Mouse (Mus musculus): ENCODE results near the gene Dync2h1. TPM values are rescaled to one million over a fixed set of nuclear protein-coding genes. Genes with fewer than 3 reads are reported as not detected.
A peak's percentile ranks its signal among the peaks of the same experiment; 100 is the strongest.
"Not testable (repeated sequence)": the region's sequence is repeated elsewhere in the genome, so short reads cannot be mapped to it uniquely, and the experiment has no call there.

The Dync2h1 gene
- 1 to 10 TPM; 6.1 to 9.3 (median 7.8) TPM for polyA plus RNA-seq (2017; shearing (Covaris generic))

DNA sequence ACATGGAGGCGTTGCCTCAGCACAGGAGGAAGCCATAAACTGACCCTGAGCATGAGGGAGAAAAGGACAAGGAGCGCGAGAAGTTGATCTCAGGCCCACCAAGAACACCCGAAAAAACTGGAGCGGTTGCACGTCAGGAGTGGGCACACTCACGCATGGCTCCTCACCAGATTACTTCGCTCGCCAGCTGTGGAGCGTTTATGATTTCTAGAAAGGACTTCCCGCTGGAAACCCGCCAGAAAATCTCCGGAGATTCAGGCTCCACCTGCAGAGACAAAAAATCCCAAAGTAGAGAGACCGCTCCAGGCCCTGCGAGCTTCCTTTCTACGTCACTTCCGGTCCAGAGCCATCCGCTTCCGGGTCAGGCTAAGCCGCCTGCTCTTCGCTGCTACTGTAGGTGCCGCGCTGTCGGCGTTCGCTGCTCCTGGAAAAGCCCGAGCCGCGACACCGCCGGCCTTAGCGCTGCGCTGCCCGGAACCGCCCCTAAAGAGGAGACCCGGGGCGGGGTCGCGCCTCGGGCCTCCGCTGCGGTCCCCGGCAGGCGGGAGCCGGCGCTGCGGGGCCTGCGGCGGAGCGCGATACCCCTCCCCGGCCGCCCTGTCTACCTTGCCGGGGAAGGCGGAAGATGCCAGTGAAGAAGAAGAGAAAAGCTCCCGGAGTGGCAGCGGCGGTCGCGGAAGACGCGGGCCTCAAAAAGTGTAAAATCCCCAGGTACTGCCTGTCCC lies at the start of gene Dync2h1, which contains the start of gene Dcun1d5:
Gene Dync2h1, minus strand, starts transcription at position 275 of the 725 bp plus-strand sequence.
Gene Dcun1d5, plus strand, starts transcription at position 349 of the 725 bp plus-strand sequence.
- peak; percentile 96 for ATAC-seq

DNA sequence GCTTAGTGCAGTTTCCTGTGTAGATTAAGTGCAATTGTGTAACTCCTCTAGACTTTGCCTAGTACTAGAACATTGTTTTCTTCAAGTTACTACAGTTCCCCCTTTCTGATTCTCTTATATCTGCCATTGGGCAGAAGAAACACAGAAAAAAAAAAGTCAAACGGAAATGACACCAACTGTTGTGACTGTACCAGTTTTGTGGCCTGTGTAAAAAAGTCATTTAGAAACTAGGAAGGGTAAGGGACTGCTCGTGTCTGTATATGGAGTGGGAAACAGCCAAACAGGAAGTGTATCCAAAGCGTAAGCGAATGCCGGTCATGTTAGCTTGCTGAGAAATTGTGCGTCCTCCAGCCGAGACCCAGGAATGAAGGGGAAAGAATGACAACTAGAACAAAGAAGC lies 37.2 kb upstream of the Dync2h1 start:
- peak; percentile 94 for ATAC-seq

DNA sequence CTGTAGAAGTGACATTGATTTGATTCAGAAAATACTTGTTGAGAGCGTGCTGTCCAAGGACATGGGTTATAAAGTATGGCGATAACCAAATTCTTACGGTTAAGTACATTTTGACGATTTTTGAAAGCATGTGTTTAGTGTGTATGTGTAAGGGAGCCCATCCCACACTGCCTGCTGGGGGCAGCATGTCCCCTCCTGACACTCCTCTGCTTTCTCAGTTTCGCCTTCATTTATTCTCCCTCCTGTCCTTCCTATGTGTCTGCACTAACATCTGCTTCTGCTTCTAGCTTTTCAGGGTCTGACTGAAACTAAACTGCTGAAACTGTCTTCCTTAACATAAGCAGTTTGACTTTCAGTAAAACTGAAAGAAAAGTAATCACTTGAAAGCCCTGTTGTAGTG lies 36.8 kb upstream of the Dync2h1 start:
- peak; percentile 24 for ATAC-seq

DNA sequence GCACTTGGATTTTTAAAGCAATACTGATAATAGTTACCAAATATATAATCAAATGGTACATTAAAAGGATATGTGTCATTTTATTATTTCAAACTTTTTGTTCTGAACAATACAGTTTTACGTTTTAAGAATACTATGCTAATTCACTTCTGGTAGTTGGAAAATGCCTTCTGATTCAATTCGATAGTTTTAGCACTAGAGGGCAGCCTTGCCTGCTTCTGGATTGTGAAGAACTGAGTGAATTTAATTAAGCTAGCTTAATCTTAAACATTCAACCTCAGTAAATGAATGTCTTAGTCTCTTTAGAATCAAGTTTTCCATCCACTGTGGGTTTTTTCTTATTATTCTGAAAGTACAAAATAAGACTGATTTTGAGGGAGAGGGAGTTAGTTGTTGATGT lies 32.0 kb upstream of the Dync2h1 start:
- ATAC-seq = peak; percentile 77

DNA sequence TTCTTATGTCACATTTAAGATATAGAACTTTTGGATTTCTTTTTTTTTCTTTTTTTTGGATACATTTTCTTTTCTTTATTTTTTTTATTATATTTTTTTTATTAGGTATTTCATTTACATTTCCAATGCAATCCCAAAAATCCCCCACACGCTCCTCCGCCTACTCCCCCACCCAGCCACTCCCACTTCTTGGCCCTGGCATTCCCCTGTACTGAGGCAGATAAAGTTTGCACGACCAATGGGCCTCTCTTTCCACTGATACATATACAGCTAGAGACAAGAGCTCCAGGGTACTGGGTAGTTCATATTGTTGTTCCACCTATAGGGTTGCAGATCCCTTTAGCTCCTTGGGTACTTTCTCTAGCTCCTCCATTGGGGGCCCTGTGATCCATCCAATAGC lies 6.4 kb upstream of the Dync2h1 start:
- not testable (repeated sequence) for ATAC-seq

DNA sequence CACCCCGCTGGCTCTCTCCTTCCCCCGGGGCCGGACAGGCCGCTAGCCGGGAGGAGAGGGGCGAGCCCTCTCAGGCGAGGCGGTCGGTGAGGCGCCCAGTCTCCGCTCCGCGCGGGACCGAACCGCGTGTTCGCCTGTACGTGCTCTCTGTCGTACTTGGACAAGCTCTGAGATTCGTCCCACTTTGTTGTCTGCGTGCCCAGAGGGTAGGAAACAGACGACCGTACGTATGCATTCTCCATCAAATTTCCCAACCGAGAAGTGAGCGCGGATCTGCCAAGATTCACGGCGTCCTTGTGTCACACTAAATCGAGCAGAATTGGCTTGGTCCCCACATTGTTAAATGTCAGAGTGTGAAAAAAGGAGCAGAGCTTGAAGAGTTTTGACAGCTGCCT lies 648 bp upstream of the Dync2h1 start:
- peak; percentile 36 for ATAC-seq

DNA sequence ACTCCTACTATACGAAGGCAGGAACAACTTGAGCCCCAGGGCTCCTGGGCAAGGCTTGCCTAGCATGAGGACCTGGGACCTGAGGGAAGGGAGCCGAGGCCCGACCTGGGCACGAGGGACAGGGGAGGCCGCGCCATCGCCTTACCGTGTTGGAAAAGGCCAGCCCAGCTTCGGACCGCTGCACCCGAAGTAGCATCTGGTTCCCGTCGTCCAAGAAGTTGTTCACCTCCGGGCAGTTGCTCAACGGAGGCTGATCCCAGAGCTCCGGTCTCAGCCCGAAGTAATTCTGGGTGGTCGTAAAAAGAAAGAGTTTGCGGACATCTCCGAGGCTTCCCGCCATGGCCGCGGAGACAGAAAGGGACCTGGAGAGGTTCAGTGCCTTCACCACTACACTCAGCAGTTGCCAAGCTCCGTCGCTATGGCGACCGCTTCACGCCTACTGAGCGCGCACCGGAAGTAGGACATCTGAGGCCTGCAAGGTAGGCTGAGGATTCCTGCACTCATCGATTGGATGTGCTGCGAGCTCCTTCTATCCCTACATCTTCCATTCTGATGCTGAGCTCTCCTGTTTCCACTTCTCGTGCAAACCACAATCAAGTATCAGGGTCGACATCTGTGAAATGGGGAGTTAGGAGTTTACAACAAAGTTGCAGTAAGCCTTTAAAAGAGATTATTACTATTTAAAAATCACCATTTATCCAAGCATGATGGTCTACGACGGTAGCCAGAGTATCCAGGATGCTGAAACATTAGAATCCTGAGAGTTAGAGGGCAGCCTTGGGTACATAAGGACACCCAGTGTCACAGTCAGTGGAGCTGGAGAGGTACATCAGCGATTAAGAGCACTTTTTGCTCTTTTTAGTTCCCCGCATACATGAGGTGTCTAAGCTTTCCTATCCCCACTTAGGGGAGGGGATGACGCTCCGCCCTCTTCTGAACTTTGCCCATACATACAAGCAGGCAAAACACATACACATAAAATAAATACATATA lies 7.3 kb downstream of the Dync2h1 start:
- ATAC-seq = peak; percentile 100

DNA sequence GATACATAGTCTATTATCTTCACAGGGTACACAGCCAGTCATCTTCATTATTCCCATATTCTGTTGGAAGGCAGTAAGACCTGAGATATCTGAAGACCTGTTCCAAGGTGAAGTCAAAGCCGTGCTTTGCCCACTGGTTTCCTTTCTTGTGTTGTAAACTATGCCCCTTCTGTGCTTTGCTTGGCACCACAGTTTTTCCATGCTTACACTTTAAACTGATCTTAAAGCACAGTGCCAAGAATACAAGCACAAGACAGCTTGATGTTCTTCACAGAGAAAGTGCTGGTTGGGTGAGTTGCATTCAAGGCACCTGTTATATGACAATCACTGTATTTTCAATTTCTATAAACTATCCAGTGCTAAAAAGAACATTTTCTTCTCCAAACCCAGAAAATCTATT lies 10.5 kb downstream of the Dync2h1 start:
- ATAC-seq = no peak

DNA sequence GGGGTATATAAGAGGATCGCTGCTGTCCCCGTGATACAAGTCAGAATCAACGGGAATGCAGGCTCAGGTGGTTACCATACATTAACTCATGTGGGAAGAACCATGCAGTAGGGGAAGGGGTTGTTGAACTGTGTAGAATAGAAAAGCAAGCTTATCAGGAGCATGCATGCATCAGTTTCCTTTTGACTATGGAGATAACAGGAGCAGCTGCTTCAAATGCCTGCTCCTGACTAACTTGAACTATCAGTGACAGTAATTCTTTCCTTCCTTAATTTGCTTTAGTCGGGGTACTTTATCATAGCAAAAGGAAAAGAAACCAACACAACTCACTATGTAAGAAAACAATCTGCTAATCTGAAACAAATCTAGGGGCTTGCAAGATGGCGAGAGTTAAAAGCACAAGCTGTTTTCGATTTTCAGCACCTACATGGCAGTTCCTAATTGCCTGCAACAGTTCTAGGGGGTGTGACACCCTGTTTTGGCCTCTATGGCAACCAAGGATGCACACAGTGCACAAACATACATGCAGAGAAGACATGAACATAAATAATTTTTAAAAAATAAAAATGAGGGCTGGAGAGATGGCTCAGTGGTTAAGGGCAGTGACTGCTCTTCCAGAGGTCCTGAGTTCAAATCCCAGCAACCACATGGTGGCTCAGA lies 16.8 kb downstream of the Dync2h1 start:
- ATAC-seq = no peak

DNA sequence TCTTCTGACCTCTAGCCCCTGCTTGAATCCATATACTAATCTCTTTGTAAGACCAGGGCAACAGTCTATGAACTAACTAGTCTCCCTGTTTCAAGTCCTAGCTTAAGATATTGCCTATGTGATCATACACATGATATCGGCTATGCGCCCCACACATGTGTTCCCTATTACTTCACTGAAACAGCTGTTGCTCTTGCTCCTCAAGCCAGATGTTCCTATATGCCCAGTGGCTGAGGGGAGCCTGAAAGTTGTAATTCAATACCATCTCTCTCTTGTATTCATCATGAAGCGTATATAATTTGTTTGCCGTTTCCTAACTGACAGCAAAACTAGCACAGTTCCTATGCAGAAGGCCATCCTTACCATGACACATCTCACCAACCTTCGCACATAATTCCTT lies 23.6 kb downstream of the Dync2h1 start:
- ATAC-seq = no peak

DNA sequence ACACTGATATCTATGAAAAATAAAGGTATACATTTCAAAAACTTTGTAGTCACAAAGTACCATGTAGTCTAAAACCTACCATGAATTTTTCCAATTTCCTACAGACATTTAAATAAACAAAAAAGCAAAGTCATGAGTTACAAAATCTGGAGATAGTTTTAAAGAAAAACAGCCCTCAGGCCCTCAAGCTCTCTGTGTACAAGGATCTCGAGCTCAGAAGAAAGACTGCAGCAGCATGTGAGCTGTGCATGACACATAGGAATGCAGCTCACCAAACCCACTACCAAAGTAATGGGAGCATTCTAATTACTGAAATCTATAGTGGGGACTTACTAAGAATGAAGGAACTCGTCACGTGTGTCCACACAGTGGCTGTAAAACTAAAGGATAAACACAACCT lies 24.5 kb downstream of the Dync2h1 start:
- no peak for ATAC-seq

DNA sequence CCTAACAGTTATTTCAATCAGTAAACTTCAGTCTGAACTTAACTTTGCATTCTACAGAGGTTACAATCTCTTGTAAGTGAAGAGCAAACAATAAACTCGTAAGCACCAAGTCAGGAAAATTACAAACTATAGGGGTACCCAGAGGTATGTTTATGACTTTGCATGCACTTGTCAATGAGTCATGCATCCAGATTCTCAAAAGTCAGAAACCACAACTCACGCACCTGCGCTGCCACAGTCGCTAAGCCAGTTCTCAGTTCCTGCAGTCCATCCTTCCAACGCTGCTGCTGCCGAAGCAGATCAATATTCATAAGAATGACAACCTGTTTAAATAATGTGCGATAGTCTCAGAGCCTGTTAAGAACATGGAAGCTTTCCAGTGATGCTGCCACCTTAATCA lies 25.6 kb downstream of the Dync2h1 start:
- no peak for ATAC-seq

DNA sequence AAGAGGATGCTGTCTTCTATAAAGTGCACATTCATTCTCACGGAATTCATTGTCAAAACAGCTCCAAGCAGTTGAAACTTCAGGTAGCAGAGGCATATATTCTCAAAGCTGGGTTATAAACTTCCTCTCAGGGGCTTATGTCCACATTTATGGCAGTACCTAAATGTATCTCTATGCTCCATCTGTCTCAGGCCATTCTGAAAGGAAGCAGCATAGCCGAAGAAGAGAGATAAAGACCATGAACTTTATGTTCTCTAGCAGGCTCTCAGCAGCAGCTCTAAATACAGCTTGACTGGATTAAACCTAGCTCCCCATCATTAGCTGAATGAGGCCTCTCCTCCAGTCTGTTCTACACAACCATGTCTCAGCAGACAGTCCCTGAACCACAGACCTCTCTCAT lies 29.9 kb downstream of the Dync2h1 start:
- ATAC-seq = no peak

DNA sequence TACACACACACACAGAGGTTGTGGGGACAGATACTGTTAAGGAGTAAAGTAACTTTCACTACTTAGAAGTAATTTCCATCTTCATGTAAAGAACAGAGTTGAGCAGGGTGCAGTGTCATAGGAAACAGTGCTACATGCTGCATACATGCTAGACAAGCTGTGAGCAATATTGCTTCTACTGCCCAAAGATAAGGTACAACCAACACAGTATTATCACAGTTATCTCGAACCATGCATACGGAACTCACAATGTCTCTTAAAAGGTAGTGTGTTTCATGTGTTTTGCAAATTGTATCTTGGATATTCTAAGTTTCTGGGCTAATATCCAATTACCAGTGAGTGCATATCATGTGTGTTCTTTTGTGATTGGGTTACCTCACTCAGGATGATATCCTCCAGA lies 61.4 kb downstream of the Dync2h1 start:
- no peak for ATAC-seq

DNA sequence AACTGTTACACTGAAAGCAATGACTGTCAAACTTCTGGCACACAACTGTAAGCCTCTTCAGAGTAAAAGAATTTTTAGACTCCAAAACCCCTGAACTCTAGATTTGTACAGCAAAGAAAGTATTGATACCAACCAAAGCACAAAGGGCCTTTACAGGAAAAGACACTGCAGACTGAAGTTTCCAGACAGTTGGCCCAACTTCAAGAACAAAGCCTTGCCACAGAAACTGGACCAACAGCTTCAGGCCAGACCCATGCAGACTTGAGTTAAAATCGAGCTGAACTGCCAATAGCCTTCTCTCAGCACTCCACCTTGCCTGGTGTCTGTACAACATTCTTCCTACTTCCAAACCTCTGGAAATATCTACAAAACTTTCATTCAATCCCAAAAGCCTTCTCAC lies 74.1 kb downstream of the Dync2h1 start:
- ATAC-seq = no peak

DNA sequence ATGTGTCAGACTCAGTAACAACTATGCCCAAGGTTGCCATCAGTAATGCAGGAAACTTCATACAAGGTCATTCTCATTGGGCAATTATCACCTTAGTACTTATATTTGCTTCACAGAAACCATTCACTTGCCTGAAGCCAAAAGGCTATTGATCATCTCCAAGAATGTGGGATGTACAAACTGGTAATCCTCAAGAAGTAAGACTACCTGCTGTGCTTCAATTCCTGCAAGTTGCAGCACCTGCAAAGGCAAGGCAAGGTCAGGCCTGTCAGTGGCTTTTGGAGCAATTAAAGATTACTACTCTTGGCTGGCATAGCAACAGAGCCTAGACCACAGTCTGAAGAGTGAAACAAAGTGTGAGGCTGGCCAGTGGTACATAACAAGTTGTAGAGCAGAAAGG lies 82.9 kb downstream of the Dync2h1 start:
- no peak for ATAC-seq

DNA sequence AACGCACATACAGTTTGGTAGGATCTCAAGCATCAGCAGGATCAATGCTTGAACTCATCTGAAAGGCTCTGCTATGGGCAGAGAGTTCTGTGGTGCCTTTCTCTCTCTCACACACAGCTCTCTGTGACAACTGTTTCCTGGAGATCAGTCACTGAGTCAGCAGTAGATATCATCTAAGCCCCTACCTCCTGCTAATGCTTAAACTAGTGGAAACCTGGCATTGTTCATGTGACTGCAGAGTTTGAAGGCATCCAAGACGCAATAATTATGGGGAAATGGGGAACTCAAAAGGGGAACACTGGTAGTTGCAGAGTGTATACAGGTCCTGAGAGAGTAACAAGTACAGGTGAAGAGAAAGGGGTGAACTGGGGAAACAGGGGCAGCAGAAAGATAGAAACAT lies 109.6 kb downstream of the Dync2h1 start:
- ATAC-seq = no peak

DNA sequence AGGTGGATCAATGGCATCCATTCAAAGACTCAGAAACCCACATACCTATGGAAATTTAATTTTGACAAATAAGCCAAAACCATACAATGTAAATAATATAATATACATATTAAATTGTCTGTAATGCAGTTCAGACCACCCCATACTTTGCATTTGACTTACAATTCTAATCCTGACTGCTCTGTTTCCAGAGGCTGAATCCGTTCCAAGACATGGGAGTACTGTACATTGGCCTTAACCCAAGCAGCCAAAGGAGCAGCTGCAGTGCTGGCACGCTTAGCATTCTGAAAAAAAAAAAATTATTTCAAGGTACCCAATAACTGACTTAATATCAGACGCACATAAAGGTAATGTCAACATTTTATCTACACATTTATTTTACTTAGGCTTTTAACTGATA lies 113.4 kb downstream of the Dync2h1 start:
- no peak for ATAC-seq

DNA sequence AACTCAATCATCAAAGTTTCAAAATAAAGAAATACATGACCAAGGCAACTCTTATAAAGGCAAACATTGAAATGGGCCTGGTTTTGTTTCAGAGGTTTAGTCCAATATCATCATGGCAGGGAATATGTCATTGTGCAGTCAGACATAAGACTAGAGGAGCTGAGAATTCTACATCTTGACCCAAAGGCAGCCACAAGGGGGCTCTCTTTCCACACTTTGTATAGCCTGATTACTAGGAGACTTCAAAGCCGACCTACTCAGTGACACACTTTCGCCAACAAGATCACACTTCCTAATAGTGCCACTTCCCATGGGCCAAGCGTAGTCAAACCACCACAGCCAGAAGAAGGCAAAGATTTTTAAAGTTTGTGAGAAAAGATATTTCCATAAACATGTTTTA lies 133.7 kb downstream of the Dync2h1 start:
- no peak for ATAC-seq

DNA sequence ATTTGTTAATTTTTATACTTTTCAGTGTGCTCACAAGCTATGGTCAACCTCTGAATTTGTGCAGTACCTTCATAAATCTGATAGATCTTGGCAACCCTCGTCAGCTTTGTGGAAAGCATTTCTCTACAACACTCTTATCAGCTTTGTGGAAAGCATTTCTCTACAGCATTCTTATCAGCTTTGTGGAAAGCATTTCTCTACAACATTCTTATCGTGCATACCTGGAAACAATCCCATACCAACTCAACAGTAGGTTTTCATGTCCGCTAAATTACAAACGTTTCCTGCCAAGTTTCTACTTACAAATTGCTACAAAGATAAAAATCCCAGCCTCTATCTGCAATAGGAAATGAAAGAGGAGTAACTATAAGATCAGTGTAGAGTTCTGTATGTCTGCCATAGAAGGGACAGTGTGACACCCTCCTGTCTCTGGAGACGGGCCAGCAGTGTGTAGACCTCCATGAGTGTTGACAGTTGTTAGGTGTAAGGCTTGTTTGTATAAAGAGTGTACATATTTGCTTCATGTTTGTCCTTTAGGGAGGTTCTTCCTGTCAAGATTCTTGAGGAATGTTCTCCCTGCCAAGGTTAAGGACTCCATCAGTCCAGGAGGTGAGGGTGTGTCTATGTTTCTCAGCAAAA lies 141.5 kb downstream of the Dync2h1 start:
- ATAC-seq = no peak

DNA sequence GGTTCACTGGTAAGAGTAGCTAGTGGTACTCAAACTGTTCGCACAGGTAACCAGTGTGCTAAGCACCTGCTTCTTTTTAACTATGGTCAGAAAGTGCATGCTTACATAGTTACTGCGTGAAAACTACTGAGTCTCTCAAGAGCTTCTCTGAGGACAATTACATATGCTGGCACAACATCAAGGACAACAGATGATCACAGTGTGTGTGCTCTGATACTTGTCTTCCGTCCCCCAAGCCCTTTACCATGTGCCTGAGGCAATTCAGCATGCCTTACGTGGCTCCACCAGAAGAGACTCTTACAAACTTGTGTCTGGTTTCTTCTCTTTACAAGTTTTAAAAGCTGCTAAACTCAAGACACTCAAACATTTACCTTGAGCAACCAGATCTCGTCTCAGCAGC lies 143.0 kb downstream of the Dync2h1 start:
- no peak for ATAC-seq

DNA sequence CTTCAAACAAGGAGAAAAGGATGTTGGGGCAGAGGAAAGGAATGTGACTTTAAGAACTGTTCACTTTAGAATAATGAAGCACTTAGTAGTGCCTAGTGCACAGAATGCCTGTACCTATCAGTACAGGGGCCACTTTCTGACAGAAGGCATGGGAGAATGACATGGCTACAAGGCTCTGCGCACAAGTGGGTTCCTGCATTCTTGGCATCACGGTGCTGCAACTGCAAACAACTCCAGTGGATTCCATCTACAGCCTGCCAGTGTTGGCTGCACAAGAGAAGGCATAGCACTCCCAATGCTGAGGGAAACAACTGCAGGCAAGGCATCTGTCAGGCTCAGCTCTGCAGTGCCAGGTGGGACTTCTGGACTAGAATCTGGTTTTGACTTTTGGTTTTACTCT lies 151.7 kb downstream of the Dync2h1 start:
- ATAC-seq = no peak

DNA sequence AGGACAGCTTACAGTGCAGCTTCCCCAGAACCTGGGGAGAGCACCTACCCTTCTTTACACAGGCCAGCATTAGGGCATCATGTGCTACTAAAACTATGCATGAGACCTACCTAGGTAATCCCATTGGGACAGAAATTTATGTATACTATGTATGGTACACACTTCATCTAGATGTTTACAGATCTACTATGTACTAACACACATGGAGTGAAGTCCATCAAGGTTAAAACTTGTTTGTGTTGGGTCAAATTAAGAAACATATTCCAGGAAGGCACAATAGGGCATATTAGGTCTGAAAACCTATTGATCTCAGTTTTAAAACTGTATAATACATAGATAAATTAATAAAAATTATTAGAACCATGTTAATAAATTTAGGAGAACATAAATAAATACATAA lies 168.6 kb downstream of the Dync2h1 start:
- ATAC-seq = no peak

Measured in inflammation-experienced regulatory T-cells, adult 6 months (primary cell).